Mouse (Mus musculus) telencephalon, adult 2 months (tissue): ENCODE data around the gene Vax2.

ENCODE experiments used
- DNase-seq: peaks from one replicate; pipeline ENCODE4 v3.0.0-alpha.2; 2011; ENCODE audit warnings: low read depth, low spot score

Vax2 gene

DNA sequence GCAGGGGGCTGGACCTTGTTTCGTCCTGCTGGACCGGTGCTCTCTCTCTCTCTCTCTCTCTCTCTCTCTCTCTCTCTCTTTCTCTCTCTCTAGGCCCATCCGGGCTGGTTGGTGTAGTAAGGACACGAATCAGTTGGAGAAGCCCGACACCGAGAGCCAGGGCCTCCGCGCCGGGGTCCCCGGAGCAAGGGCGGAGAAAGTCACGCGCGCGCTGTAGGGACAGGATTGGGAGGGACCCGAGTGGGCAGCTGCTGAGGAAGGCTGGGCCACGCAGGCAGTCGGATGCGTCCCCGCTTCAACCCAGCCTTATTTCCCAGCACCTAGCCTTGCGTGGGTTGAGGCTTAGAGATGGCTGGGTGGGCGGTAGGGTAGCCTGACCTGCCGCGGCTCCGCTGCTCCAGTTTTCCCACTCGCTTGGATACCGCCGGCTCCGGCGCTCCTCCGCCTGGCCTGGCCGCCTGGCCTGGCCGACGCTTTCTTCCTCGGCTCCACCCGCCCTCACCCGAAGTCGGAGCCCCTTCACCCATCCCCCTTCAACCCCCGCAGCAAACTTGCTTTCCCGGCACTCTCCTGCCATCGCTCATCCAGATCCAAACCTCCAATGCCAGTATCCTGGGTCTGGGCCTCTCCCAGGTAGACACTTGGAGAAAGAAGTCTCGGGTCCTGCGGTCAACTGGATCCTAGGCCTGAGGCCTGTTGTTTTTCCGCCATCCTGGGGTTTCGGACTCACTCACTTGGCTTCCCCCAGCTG lies 836 bp downstream of the Vax2 start:
- DNase-seq: no peak

DNA sequence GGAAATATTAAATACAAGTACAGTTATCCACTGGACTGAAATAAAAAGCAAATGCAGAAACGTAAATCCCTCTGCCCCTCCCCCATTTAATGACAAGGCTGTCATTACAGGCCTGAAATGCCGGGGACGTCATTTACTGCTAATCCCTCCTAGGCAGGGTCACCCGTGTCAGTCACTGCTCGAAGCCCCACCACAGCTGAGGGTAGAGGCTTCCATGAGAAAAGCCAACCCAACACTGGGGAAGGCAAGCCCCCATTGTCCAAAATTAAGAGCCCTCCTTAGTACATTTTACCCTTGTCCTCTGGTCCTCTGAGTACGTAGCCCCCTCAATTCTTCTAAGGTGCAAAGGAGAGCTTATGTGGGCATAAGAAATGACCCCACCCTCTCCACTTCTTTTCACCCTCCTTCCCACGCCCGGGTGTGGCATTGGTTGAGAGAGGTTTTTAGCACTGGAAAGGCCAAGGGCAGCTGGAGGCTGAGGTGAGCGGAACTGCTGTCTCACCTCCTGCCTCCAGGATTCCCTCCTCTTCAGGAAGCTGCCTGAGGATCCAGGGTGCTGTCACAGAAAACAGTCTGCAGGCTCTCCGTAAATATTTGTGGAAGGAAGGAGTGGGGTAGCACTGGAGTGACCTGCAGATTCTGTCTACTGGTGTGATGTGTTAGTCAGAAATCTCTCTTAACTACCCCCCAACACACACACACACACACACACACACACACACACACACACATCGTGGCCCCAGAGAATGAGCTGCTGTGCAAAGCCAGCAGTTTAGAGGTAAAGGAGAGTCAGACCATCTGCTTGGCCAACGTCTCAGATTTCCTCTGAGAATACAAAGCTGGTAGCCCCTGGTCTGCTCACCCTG lies 2.4 kb downstream of the Vax2 start:
- DNase-seq: no peak

DNA sequence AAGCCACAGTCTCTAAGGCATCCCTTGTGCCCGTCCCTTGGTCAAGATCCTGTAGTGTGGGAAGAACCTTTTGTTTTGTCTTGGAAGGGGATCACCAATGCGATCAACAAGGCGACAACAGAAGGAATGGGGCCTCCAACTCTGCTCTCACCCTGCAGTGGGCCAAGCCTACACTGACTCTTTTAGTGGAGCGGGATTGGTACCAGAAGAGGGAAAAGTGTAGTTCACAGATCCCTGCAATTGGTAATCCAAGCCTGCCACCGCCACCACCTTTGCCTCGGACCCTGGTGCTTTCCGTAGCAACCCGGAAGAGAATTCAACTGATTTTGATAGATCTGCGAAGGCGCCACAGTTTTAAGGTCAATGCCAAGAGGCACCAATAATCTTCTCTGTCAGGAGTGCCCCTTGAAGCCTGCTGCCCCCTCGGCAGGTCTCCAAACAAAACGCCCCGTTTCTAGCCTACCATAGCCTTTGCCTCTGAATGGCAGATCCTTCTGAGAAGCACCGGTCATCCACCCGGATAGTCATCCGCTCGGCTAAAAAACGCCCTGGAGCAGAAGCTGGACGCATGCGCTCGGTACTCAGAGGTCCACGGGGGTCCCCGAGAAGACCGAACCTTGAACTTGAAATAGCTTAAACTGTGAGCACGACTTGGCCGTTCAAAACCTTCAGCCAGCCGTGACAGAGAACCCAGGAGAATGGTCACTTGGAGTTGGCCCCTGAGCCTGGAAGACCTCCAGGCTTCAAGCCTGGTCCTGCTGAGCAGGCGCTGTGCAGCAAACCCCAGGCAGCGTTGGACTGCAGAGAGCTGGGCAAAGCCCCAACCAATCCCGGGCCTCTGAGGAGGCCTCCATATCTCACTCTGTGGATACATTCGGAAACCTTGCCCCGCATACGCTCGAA lies 3.4 kb downstream of the Vax2 start:
- DNase-seq: no peak

DNA sequence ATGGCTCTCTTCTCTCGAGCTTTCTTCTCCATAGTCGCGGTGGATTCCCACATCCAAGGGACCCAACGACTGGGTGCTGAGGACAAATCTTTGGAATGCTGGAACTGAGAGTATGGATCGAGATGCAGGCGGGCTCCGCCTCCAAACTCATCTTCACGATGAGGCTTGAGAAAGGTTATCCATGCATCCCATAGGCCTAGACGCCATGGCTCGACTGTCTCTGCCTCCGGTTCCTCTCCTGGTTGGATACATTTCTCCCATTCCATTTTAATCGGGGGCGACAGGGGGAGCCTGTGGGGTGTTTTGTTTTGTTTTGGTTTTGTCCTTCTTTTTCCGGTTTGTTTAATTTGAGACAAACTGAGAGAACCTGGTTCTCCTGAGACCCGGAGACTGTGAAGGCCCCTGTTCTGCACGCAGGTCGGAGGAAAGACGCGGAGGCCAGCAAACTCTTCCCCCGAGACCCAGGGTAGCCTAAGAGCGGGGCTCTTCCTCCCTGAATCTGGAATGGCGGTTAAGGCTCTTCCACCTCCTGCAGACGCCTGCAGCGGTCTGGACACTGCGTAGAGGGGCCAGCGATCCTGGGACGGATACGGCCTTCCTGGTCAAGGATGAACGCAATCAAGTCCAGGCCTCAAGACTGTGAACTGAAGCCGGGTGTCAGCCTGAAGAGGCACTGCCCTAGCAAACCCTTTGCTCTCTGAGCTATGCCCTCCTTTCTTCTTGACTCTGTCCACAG lies 4.6 kb downstream of the Vax2 start:
- no peak for DNase-seq

DNA sequence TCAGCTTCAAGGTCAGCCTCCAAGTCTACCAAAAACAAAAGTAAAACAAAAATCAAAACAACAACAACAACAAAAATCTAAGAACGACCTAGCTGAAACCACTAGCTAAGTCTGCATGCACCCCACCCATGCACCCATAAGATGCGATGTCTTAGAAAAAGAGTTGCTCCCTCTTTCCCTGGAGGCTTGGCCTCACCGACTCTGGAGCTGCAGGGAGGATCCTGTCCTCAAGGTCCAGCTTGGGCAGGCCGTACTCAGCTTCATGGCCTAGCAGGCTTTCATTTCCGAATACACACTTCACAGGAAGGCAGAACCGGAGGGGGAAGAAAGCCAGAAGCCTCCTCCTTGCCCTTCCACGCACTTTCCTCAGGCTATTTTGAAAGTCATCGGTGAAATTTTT lies 6.0 kb downstream of the Vax2 start:
- no peak for DNase-seq

DNA sequence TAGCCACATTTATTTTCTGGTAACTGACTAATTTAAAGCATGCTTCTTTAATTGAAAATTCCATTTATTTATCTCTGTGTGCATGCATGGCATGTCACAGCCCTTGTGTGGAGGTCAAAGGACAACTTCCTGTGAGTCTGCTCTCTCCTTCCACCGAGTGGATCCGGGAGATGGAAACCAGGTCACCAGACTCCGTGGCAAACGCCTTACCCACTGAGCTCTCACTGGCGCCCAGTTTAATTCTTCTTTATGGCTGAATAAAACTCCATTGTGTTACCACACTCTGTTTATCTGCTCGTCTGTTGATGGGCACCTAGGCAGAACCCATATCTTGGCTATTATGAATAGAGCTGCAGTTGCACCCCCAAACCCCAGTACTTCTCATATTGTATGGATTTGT lies 11.5 kb downstream of the Vax2 start:
- DNase-seq: no peak

DNA sequence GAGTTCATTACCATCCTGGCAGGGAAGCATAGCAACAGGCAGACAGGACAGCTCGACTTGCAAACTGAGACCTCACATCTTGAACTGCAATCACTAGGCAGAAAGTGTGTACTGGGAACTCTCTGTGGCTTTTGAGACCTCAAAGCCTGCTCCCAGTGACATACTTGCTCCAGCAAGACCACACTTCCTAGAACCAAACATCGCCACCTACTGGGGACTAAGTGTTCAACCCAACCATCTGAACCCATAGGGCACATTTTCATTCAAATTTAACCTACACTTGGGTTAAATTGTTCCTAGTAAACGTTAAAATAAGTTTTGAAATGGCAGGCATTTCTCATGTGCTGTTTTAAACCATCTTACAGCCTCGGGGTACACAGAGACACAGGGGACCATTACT lies 16.1 kb downstream of the Vax2 start:
- no peak for DNase-seq

DNA sequence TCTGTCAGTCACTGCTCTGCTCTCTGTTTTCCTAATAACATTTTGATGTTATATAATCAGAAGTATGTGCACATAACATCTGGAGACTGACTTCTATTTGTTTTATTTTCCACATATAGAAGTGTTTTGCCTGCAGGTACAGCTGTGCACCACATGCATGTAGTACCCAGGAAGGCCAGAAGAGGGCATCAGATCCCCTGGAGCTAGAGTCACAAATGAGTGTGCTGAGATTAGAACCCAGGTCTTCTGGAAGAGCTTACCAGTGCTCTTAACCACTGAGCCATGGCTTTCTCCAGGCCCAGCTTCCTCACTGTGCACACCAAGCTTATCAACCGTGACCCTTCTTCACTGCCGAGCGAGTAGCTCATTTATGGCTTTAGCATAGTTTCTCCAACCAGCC lies 17.4 kb downstream of the Vax2 start:
- no peak for DNase-seq

DNA sequence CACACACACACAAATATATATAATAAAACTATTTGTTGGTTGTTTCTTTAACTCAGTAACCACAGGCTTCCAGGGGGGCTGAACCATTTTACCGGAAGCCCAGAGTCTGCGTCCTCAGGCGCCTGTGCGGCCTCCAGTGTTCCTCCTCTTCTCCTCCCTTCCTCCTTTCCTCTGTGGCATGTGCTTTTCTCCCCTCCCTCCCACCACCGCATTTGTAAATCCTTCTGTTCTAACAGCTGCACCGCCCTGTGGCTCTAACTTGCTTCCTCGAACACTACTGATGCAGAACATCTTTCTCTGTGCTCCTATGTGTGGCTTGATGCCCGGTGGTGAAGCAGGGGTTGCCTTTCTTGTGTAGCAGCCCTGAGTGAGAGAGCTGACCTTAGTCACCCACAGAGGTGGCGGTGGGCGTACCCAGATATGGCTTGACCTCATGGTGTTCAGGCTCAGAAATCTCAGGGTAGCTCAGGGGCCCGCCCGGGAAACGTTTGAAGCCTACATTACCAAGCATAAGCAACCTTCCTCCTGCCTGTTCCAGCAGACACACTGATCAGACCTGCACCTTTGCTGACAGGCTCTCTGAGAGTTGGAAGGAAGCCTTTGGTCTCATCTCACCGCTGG lies 18.4 kb downstream of the Vax2 start:
- DNase-seq: no peak

DNA sequence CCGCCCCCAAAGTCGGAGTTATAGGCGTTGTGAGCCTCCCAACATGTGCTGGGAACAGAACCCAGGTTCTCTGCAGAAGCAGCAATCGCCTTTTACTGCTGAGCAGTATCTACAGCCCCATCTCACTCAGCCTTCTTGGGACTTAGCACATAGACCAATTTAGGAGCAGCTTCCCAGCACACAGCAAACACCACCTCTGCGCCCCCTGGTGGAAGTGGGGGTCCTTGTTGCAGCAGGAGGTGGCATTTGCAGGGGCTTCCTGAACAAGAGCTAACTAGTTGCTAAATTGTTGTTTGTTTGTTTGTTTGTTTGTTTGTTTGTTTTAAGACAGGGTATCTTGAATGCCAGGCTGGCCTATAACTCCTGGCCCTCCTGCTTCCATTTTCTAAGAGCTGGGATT lies 20.1 kb downstream of the Vax2 start:
- no peak for DNase-seq

DNA sequence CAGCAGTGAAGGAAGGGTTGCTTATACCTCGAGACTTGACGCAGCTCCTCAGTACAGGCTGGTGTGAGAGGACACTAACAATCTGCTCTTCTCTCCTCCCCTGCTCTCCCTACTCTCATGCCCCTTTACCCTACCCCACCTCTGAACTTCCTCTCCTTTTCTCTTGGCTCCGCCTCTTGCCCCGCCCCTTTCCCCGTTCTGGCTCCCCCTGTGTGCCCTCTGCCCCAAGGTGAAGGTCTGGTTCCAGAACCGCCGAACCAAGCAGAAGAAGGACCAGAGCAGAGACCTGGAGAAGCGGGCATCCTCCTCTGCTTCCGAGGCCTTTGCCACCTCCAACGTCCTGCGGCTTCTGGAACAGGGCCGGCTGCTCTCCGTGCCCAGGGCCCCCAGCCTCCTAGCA lies 26.2 kb downstream of the Vax2 start:
- DNase-seq: no peak

DNA sequence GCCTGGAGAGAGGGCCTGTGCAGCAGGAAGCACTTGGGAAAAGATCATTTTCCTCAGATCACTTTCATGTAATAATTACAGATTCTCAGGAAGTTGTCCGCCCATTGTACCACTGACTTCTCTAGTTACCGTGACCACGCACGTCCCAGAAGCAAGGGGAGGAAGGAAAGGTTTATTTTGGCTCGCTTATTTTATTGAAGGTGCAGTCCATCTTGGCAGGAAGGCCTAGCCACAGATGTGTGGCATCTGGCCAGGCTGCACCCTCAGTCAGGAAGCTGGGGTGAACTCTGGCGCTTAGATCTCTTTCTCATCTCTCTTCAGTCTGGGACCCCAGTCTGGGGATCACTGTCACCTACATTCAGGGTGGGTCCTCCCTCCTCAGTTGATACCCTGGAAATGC lies 27.5 kb downstream of the Vax2 start:
- no peak for DNase-seq

DNA sequence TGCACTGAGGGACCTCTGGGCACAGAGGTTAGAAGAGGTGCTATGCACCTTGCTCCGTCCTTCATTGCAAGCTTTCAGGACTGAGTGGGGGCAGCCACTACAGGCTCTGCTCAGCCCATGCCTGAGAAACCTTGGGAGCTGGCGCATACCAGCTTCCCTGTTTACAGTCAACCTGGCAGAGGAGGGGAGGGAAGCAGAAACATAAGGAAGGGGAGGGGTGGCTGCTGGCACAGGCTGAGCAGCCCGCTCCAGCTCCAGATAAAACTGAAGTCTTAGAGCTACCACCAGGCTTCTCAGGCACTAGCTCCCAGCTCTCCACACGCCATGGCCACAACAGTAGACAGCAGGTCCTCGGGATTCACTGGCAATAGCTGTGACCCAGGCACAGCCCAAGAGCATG lies 31.7 kb downstream of the Vax2 start, which contains the start of gene Atp6v1b1:
TSS of gene Atp6v1b1 (plus strand) at position 230 of the 400 bp plus-strand sequence.
- DNase-seq: no peak

DNA sequence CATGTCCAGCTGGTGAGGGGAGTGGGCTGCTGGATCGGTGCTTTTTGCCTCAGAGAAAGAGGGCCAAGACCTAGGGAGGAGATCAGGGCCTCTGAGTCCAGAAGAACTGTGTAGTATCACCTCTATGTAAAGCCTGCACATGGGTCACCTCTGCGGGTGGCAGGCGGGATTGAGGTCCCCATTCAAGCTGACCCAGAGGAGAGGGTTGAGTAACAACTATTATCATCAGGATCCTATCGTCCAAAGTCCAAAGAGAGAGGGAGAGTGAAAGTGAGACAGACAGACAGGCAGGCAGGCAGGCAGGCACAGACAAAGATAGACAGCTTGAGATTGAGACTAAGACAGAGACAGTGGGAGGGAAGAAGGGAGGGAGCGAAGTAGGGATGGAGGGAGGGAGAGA lies 32.1 kb downstream of the Vax2 start:
- DNase-seq: no peak

DNA sequence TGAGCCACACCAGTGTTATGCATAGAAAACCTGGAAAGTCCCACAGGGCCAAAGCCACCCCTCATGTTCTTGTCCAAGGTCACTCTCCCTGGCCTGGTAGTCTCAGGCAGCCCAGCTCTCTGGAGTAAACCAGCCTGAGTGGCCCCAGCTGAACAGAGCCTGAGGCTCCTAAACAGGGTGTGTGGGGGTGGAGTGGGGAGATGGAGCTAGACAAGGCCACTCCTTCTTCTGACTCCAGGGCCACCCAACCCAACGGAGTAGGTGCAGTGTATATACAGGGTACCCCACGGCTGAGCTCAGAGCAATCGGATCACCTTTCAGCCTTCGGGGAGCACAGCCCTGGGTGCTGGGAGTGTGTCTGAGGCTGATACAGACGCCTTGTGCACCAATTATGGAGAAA lies 33.1 kb downstream of the Vax2 start:
- DNase-seq: no peak

DNA sequence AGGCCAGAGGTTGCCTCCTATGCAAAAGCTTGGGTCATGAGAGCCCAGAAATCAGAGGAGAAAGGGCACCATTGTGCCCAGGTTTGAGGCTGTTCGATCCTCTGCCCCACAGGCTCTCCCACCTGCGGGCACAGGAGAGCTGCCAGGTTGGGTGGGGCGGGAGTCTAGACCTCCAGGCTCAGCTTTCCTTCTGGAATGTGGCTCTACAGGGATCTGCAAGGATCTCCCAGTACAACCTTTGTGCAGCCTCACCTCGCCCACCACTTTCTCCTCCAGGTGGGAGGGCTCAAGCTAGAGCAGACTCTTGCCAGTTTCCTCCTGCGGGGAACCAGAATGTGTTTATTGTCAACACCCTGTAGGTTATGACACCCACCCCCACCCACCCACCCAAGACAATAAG lies 33.5 kb downstream of the Vax2 start:
- DNase-seq: no peak

DNA sequence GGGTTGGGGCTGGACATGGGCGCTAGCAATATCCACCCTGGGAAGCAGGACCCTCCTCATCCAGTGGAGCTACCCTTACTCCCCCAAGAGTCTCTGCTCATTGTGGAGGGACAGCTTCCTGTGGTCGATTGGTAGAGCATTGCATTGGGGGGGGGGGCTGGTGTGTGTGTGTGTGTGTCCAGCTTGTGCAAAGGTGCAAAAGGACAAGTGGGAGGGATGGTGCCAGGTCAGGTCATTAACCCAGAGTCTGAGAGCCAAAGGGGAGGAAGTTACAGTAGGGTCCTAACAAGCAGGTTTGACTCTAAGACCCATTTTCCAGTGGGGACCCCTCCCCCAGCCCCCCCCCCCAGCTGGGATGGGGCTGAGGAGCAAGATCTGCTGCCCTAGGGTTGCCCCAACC lies 34.4 kb downstream of the Vax2 start:
- no peak for DNase-seq

DNA sequence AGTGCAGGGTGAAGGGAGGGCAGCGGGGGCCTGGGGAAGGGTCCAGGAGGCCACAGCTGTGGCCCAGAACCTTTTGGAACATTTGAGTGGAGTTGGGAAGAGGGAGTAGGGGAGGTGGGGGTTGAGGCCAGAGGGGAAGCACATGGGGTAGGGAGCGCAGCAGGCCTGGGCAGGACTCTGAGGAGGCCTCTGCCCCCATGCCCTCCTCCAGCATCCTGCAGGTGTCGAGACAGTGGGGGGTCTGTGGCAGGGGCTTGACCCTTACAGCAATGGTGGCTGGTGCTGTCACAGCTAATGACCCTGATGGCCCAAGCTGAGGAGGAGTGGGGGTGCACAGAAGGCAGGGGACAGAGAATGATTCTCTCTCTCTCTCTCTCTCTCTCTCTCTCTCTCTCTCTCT lies 38.2 kb downstream of the Vax2 start:
- DNase-seq: no peak

DNA sequence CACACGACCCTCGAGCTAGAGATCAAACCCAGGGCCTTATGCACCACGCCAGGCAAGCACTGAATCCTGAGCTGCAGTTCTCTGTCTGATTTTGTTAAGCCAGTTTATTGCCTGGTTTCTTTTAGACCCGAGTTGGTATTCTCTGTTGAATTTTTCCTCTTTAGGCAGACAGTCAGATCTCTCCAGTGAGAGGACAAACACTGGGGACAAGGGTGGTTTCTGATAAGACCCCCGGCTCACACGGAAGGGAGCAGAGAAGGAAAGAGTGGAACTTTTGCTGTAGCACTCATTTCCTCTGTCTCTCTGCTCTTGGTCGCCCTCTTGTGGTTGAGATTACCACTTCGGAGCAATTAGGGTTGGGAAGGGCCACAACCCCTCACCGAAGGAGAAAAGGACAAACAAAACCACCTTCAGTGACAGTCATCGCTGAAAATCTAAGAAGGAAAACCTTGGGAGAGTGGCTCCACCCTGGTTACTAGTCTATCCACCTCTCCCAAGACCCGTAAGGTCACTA lies 39.2 kb downstream of the Vax2 start:
- DNase-seq: no peak

DNA sequence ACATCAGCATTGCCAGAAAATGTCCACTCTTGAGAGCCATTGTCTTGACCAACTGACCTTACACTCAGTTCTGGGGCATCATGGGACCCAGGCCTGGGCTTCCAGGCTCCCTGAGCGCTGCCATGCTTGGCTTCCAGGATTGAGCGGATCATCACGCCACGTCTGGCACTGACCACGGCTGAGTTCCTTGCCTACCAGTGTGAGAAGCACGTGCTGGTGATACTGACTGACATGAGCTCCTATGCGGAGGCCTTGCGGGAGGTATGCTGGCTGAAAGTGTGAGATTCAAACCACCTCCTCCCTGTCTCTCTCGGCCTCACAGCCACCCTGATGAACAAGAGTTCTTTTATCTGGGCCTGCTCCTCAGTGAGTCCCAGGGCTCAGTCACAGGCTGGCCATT lies 45.0 kb downstream of the Vax2 start:
- DNase-seq: no peak

DNA sequence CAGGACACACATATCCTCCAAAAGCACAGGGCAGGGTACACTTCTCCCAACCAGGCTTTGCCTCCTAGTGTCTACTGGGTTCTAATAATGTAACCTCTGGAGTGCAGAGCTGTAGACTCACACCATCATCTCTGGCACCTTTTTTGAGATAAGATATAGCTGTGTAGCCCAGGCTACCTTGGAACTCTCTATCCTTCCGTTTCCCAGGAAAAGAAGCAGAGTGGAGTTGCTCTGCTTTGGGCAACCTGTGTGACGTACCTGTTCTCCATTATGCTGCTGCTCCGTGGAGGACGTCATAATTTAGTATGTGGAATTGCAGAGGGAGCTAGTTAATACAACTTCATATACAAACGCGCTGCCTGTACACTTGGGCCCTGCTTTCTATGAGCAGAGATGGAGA lies 51.3 kb downstream of the Vax2 start, which contains the start of gene Ankrd53:
TSS of gene Ankrd53 (plus strand) at position 301 of the 400 bp plus-strand sequence.
- DNase-seq: no peak
